Mouse (Mus musculus) CH12.LX (cell line): ENCODE measurements around the gene Dscaml1.

Experiments used
- CTCF ChIP-seq, 2 experiments: IDR thresholded peaks in 1 of 2; conservative IDR thresholded peaks in 1 of 2; 2 replicates each; pipeline ENCODE4 v1.5.1; 2011 to 2012; ENCODE audit warnings: low read depth in 2 of 2, low read length in 2 of 2, improper control_type of control experiment in 1 of 2, inconsistent platforms in 1 of 2, mild to moderate bottlenecking in 1 of 2, moderate library complexity in 1 of 2
- EP300 ChIP-seq: IDR thresholded peaks from 2 replicates; pipeline ENCODE4 v1.6.1; 2011; ENCODE audit warnings: low read length, improper control_type of control experiment
- KAT2A ChIP-seq: IDR thresholded peaks from 2 replicates; pipeline ENCODE4 v1.6.1; 2012; ENCODE audit warnings: low read length, improper control_type of control experiment, inconsistent platforms; ENCODE audit not compliant: insufficient replicate concordance
- POLR2A ChIP-seq: IDR thresholded peaks from 2 replicates; pipeline ENCODE4 v1.6.1; 2011; ENCODE audit warnings: low read depth, mild to moderate bottlenecking, improper control_type of control experiment, low read length
- RCOR1 ChIP-seq: conservative IDR thresholded peaks from 2 replicates; pipeline ENCODE4 v1.6.1; 2012; ENCODE audit warnings: low read depth, mild to moderate bottlenecking, inconsistent platforms, low read length, improper control_type of control experiment
- ZKSCAN1 ChIP-seq: IDR thresholded peaks from 2 replicates; pipeline ENCODE4 v1.6.1; 2012; ENCODE audit warnings: low read depth, inconsistent platforms, low read length, improper control_type of control experiment, borderline replicate concordance

DNA sequence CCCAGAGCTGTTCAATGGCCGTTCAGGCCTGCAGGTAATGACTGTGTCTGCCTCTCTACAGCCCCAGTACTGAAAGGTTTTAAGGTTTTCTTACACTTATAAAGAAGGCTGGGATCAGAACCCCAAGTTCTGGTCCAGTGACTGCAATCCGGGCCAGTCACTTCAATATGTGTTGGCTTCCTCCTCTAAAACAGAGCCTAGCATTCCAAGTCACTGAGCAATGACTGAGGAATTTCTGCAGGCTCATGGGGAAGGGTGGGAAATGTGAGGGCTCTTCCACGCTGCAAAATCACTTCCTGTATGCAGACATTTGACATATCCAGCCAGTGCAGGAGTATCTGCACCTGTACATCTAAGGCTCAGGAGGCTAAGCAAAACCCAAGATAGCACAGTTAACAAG lies 233.8 kb downstream of the Dscaml1 start:
- TF ChIP-seq POLR2A (no peak), CTCF (conservative IDR thresholded peaks at IDR 0.05 in 1 of 2, IDR thresholded peaks at IDR 0.05 in 1 of 2; ENCODE audit: low read depth in 2 of 2, low read length in 2 of 2) (no peak), RCOR1 (no peak), ZKSCAN1 (no peak), EP300 (no peak), KAT2A (no peak)
